Mouse (Mus musculus): Measurements from ENCODE around the gene Fdxr. TPM values are rescaled to one million over a fixed set of nuclear protein-coding genes. Genes with fewer than 3 reads are reported as not detected.

The Fdxr gene
- polyA plus RNA-seq, 1 experiment from 2014 or later, result 10.0 TPM

- Histone ChIP-seq H3K4me3 (replicated peaks; ENCODE audit: low read depth, low read length) (no peak overlapping the region), H3K9me3 (replicated peaks; ENCODE audit: low read length) (no peaks in the 10 kb centered on the region), H3K4me1 (replicated peaks; ENCODE audit: insufficient read depth, low read length) (0 out of 2 replicates have a peak, but pooled peaks cover 4% of the 10 kb centered on the region), H3K9ac (ENCODE audit: low read depth, low read length) (no peak overlapping the region), H3K36me3 (ENCODE audit: insufficient read depth, low read length) (no peaks in the 10 kb centered on the region), H3K4me2 (ENCODE audit: low read length) (no peak overlapping the region), H3K27me3 (ENCODE audit: insufficient read depth, low read length) (no peaks in the 10 kb centered on the region), H3K27ac (no peak overlapping the region)
- TF ChIP-seq CTCF (IDR thresholded peaks at IDR 0.05; ENCODE audit: low read depth), result no peak
- WGBS, result 75% methylated on average over 6 of the region's 6 CpGs
- no peak for DNase-seq (ENCODE audit: low spot score)
- no peak for ATAC-seq (replicated peaks; ENCODE audit: low FRiP score, low read depth)
Measured at GRCm38 (mm10) chr11:115223877-115224276, 53.0 kb downstream of the Fdxr start.

GRCm38 (mm10) chr11:115223451-115223850, 53.4 kb downstream of the Fdxr start:
- 77% methylated on average over 11 of the region's 11 CpGs for WGBS
- H3K9ac ChIP-seq (ENCODE audit: low read depth, low read length), result no peak overlapping the region
- H3K4me3 ChIP-seq (replicated peaks; ENCODE audit: low read depth, low read length), result no peak overlapping the region
- 0 out of 2 replicates have a peak, but pooled peaks cover 4% of the 10 kb centered on the region for H3K4me1 ChIP-seq (replicated peaks; ENCODE audit: insufficient read depth, low read length)
- no peak overlapping the region for H3K4me2 ChIP-seq (ENCODE audit: low read length)
- H3K27ac ChIP-seq, result no peak overlapping the region
- no peaks in the 10 kb centered on the region for H3K36me3 ChIP-seq (ENCODE audit: insufficient read depth, low read length)
- H3K9me3 ChIP-seq (replicated peaks; ENCODE audit: low read length), result no peaks in the 10 kb centered on the region
- DNase-seq (ENCODE audit: low spot score), result no peak
- no peaks in the 10 kb centered on the region for H3K27me3 ChIP-seq (ENCODE audit: insufficient read depth, low read length)
- no peak for TF ChIP-seq CTCF (IDR thresholded peaks at IDR 0.05; ENCODE audit: low read depth)
- ATAC-seq (replicated peaks; ENCODE audit: low FRiP score, low read depth), result no peak

- H3K27ac ChIP-seq, result no peak overlapping the region
- 26% methylated on average over 5 of the region's 5 CpGs for WGBS
- H3K9ac ChIP-seq (ENCODE audit: low read depth, low read length), result no peak overlapping the region
- DNase-seq (ENCODE audit: low spot score), result no peak
- no peak for ATAC-seq (replicated peaks; ENCODE audit: low FRiP score, low read depth)
- no peak overlapping the region for H3K4me2 ChIP-seq (ENCODE audit: low read length)
- H3K36me3 ChIP-seq (ENCODE audit: insufficient read depth, low read length), result no peaks in the 10 kb centered on the region
- TF ChIP-seq CTCF (IDR thresholded peaks at IDR 0.05; ENCODE audit: low read depth), result no peak
- no peak overlapping the region for H3K4me3 ChIP-seq (replicated peaks; ENCODE audit: low read depth, low read length)
- no peaks in the 10 kb centered on the region for H3K9me3 ChIP-seq (replicated peaks; ENCODE audit: low read length)
- 0 out of 2 replicates have a peak, but pooled peaks cover 4% of the 10 kb centered on the region for H3K4me1 ChIP-seq (replicated peaks; ENCODE audit: insufficient read depth, low read length)
- no peaks in the 10 kb centered on the region for H3K27me3 ChIP-seq (ENCODE audit: insufficient read depth, low read length)
Measured at GRCm38 (mm10) chr11:115222570-115222969, 54.3 kb downstream of the Fdxr start.

GRCm38 (mm10) chr11:115222077-115222476, 54.8 kb downstream of the Fdxr start:
- ATAC-seq (replicated peaks; ENCODE audit: low FRiP score, low read depth), result no peak
- no peak overlapping the region for H3K27ac ChIP-seq
- H3K9ac ChIP-seq (ENCODE audit: low read depth, low read length), result no peak overlapping the region
- H3K36me3 ChIP-seq (ENCODE audit: insufficient read depth, low read length), result no peaks in the 10 kb centered on the region
- no peaks in the 10 kb centered on the region for H3K27me3 ChIP-seq (ENCODE audit: insufficient read depth, low read length)
- H3K9me3 ChIP-seq (replicated peaks; ENCODE audit: low read length), result no peaks in the 10 kb centered on the region
- WGBS, result 31% methylated on average over 12 of the region's 12 CpGs
- no peak overlapping the region for H3K4me3 ChIP-seq (replicated peaks; ENCODE audit: low read depth, low read length)
- TF ChIP-seq CTCF (IDR thresholded peaks at IDR 0.05; ENCODE audit: low read depth), result no peak
- H3K4me1 ChIP-seq (replicated peaks; ENCODE audit: insufficient read depth, low read length), result 0 out of 2 replicates have a peak, but pooled peaks cover 4% of the 10 kb centered on the region
- DNase-seq (ENCODE audit: low spot score), result peak; percentile 21
- H3K4me2 ChIP-seq (ENCODE audit: low read length), result no peak overlapping the region

- H3K4me2 ChIP-seq (ENCODE audit: low read length), result no peak overlapping the region
- WGBS, result 86% methylated on average over 10 of the region's 10 CpGs
- no peak overlapping the region for H3K4me3 ChIP-seq (replicated peaks; ENCODE audit: low read depth, low read length)
- TF ChIP-seq CTCF (IDR thresholded peaks at IDR 0.05; ENCODE audit: low read depth), result no peak
- H3K9me3 ChIP-seq (replicated peaks; ENCODE audit: low read length), result no peaks in the 10 kb centered on the region
- H3K4me1 ChIP-seq (replicated peaks; ENCODE audit: insufficient read depth, low read length), result 0 out of 2 replicates have a peak, but pooled peaks cover 4% of the 10 kb centered on the region
- H3K27me3 ChIP-seq (ENCODE audit: insufficient read depth, low read length), result no peaks in the 10 kb centered on the region
- DNase-seq (ENCODE audit: low spot score), result no peak
- no peak overlapping the region for H3K27ac ChIP-seq
- no peaks in the 10 kb centered on the region for H3K36me3 ChIP-seq (ENCODE audit: insufficient read depth, low read length)
- H3K9ac ChIP-seq (ENCODE audit: low read depth, low read length), result no peak overlapping the region
- ATAC-seq (replicated peaks; ENCODE audit: low FRiP score, low read depth), result no peak
Measured at GRCm38 (mm10) chr11:115219685-115220084, 57.2 kb downstream of the Fdxr start.

GRCm38 (mm10) chr11:115219263-115219662, 57.6 kb downstream of the Fdxr start:
- no peak for ATAC-seq (replicated peaks; ENCODE audit: low FRiP score, low read depth)
- Histone ChIP-seq H3K4me2 (ENCODE audit: low read length) (no peak overlapping the region), H3K9ac (ENCODE audit: low read depth, low read length) (no peak overlapping the region), H3K4me1 (replicated peaks; ENCODE audit: insufficient read depth, low read length) (0 out of 2 replicates have a peak, but pooled peaks cover 4% of the 10 kb centered on the region), H3K36me3 (ENCODE audit: insufficient read depth, low read length) (no peaks in the 10 kb centered on the region), H3K27me3 (ENCODE audit: insufficient read depth, low read length) (no peaks in the 10 kb centered on the region), H3K27ac (no peak overlapping the region), H3K4me3 (replicated peaks; ENCODE audit: low read depth, low read length) (no peak overlapping the region), H3K9me3 (replicated peaks; ENCODE audit: low read length) (no peaks in the 10 kb centered on the region)
- TF ChIP-seq CTCF (IDR thresholded peaks at IDR 0.05; ENCODE audit: low read depth), result no peak
- 41% methylated on average over 9 of the region's 9 CpGs for WGBS
- DNase-seq (ENCODE audit: low spot score), result no peak

Small RNA genes within 50 kb of the gene (microRNA-seq; reads per million reads assigned to microRNA genes)
- gene Gm25837, result not detected

Other genes starting within 250 kb of the Fdxr start
- gene Cd300ld5, start 239.3 kb downstream of the Fdxr start, polyA plus RNA-seq (2015; fragmentation: Nextera tagmentation; extraction: Ambion mirVana), result not detected in 2 replicates
- not detected in 2 replicates for gene Cd300ld3, start 228.6 kb downstream of the Fdxr start, polyA plus RNA-seq (2015; fragmentation: Nextera tagmentation; extraction: Ambion mirVana)
- gene Cd300e, start 214.9 kb downstream of the Fdxr start, polyA plus RNA-seq (2015; fragmentation: Nextera tagmentation; extraction: Ambion mirVana), result not detected in 2 replicates
- 1.8 and 2.2 TPM in 2 replicates for gene Rab37, start 185.6 kb downstream of the Fdxr start, polyA plus RNA-seq (2015; fragmentation: Nextera tagmentation; extraction: Ambion mirVana)
- 0.33 TPM in 2 replicates for gene Cd300lf, start 143.1 kb downstream of the Fdxr start, polyA plus RNA-seq (2015; fragmentation: Nextera tagmentation; extraction: Ambion mirVana)
- gene Slc9a3r1, start 113.7 kb downstream of the Fdxr start, polyA plus RNA-seq (2015; fragmentation: Nextera tagmentation; extraction: Ambion mirVana), result 163 and 172 TPM in 2 replicates
- gene Tmem104, start 89.6 kb downstream of the Fdxr start, polyA plus RNA-seq (2015; fragmentation: Nextera tagmentation; extraction: Ambion mirVana), result 12.0 and 12.6 TPM in 2 replicates
- gene Nat9, start 89.2 kb downstream of the Fdxr start, polyA plus RNA-seq (2015; fragmentation: Nextera tagmentation; extraction: Ambion mirVana), result 26.8 TPM in 2 replicates
- gene Grin2c, start 9.8 kb downstream of the Fdxr start, polyA plus RNA-seq (2015; fragmentation: Nextera tagmentation; extraction: Ambion mirVana), result not detected in 2 replicates
- gene Fads6, start 20.6 kb upstream of the Fdxr start, polyA plus RNA-seq (2015; fragmentation: Nextera tagmentation; extraction: Ambion mirVana), result 0.92 and 1.1 TPM in 2 replicates
- not detected in 2 replicates for gene Otop2, start 30.1 kb upstream of the Fdxr start, polyA plus RNA-seq (2015; fragmentation: Nextera tagmentation; extraction: Ambion mirVana)
- 0.05 TPM in 1 of 2 replicates, not detected in the other for gene Ush1g, start 45.0 kb upstream of the Fdxr start, polyA plus RNA-seq (2015; fragmentation: Nextera tagmentation; extraction: Ambion mirVana)
- not detected in 2 replicates for gene Otop3, start 57.7 kb upstream of the Fdxr start, polyA plus RNA-seq (2015; fragmentation: Nextera tagmentation; extraction: Ambion mirVana)
- 4.5 and 5.4 TPM in 2 replicates for gene Hid1, start 90.7 kb upstream of the Fdxr start, polyA plus RNA-seq (2015; fragmentation: Nextera tagmentation; extraction: Ambion mirVana)
- 7.6 and 7.8 TPM in 2 replicates for gene Cdr2l, start 104.9 kb upstream of the Fdxr start, polyA plus RNA-seq (2015; fragmentation: Nextera tagmentation; extraction: Ambion mirVana)
- 225 and 232 TPM in 2 replicates for gene Mrpl58, start 126.7 kb upstream of the Fdxr start, polyA plus RNA-seq (2015; fragmentation: Nextera tagmentation; extraction: Ambion mirVana)
- 1,541 and 1,578 TPM in 2 replicates for gene Atp5h, start 142.9 kb upstream of the Fdxr start, polyA plus RNA-seq (2015; fragmentation: Nextera tagmentation; extraction: Ambion mirVana)
- 19.8 and 22.2 TPM in 2 replicates for gene Kctd2, start 143.1 kb upstream of the Fdxr start, polyA plus RNA-seq (2015; fragmentation: Nextera tagmentation; extraction: Ambion mirVana)
- gene Trim80, start 163.5 kb upstream of the Fdxr start, polyA plus RNA-seq (2015; fragmentation: Nextera tagmentation; extraction: Ambion mirVana), result 0.13 and 0.49 TPM in 2 replicates
- 47.7 and 51.1 TPM in 2 replicates for gene Slc16a5, start 185.4 kb upstream of the Fdxr start, polyA plus RNA-seq (2015; fragmentation: Nextera tagmentation; extraction: Ambion mirVana)
- gene Armc7, start 198.6 kb upstream of the Fdxr start, polyA plus RNA-seq (2015; fragmentation: Nextera tagmentation; extraction: Ambion mirVana), result 6.9 and 8.3 TPM in 2 replicates
- 90.6 and 94.3 TPM in 2 replicates for gene Nt5c, start 214.8 kb upstream of the Fdxr start, polyA plus RNA-seq (2015; fragmentation: Nextera tagmentation; extraction: Ambion mirVana)
- gene Jpt1, start 237.3 kb upstream of the Fdxr start, polyA plus RNA-seq (2015; fragmentation: Nextera tagmentation; extraction: Ambion mirVana), result 251 and 271 TPM in 2 replicates